Mouse (Mus musculus): ENCODE data around the gene Itfg2. TPM values are rescaled to one million over a fixed set of nuclear protein-coding genes. Genes with fewer than 3 reads are reported as not detected.
A peak's percentile ranks its signal among the peaks of the same experiment; 100 is the strongest.

Gene Itfg2
- total and polyA plus RNA-seq, 3 experiments = 16.6 to 44.8 TPM; not detected in 1

DNA sequence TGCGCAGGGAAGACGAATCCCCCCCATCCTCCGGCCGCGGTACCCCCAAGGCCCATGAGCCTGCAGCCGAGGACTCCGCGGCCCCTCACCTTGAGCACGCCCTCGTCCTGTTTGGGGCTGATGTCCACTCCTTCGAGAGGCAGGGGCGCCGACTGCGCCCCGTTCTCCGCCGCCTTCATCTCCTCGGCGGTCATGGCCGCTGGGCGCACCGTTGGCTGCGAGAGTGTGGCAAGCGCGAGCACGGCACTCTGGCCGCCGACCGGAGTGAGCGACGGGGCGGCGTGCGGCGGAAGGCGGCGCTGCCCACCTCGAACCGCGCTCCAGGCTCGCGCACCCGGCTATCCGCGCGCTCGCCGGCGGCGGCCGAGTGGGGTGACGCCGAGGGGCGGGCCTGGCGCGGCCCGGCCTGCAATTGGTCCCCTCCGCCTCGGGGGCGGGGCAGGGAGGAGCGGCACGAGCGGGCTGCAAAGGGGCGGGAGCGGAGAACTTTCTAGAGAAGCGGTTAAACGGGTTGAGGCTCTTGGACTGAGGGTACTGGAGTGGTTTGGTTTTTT, 13.7 kb upstream of the Itfg2 start, which contains the start of gene Fkbp4 (continued):
- TF ChIP-seq POLR2AphosphoS2 (IDR thresholded peaks at IDR 0.05; ENCODE audit: low read length) (peak; percentile 67; the same call in 1 of the 2 replicates), MAX (IDR thresholded peaks at IDR 0.05; ENCODE audit: low read length) (peak; percentile 67; the same call in 1 of the 2 replicates), E2F4 (IDR thresholded peaks at IDR 0.05; ENCODE audit: borderline replicate concordance, low read depth, low read length) (no peak), GABPA (IDR thresholded peaks at IDR 0.05; ENCODE audit: low read depth, low read length) (no peak), BHLHE40 (IDR thresholded peaks at IDR 0.05; ENCODE audit: borderline replicate concordance, low read depth, low read length) (peak; percentile 82), ZMIZ1 (IDR thresholded peaks at IDR 0.05; ENCODE audit: low read depth, low read length) (peak; percentile 88), ETS1 (IDR thresholded peaks at IDR 0.05; ENCODE audit: low read depth, low read length) (no peak), NELFE (IDR thresholded peaks at IDR 0.05; ENCODE audit: low read depth, low read length) (peak; percentile 92), HCFC1 (IDR thresholded peaks at IDR 0.05; ENCODE audit: low read depth, low read length) (peak; percentile 34; the same call in 1 of the 2 replicates), ZKSCAN1 (IDR thresholded peaks at IDR 0.05; ENCODE audit: low read depth, low read length) (no peak), MAFK (IDR thresholded peaks at IDR 0.05; ENCODE audit: borderline replicate concordance, low read depth, low read length) (no peak), USF1 (IDR thresholded peaks at IDR 0.05; ENCODE audit: low read depth, low read length) (peak; percentile 23; the same call in 1 of the 2 replicates), ZC3H11A (IDR thresholded peaks at IDR 0.05; ENCODE audit: low read depth, low read length) (no peak), CHD2 (IDR thresholded peaks at IDR 0.05; ENCODE audit: low read length) (no peak)

GRCm38 (mm10) chr6:128437731-128438316, 13.1 kb upstream of the Itfg2 start:
- H3K9ac ChIP-seq (ENCODE audit: control insufficient read depth, low read depth, low read length, poor library complexity, severe bottlenecking) = peak overlapping the region; percentile 87
- no peak for TF ChIP-seq SMC3 (IDR thresholded peaks at IDR 0.05; ENCODE audit: low read depth, low read length)
- no peak for TF ChIP-seq NELFE (IDR thresholded peaks at IDR 0.05; ENCODE audit: low read depth, low read length)
- TF ChIP-seq MAZ (IDR thresholded peaks at IDR 0.05; ENCODE audit: low read depth, low read length) = no peak
- peak; percentile 87 for TF ChIP-seq HCFC1 (IDR thresholded peaks at IDR 0.05; ENCODE audit: low read depth, low read length)
- no peak for TF ChIP-seq E2F4 (IDR thresholded peaks at IDR 0.05; ENCODE audit: borderline replicate concordance, low read depth, low read length)
- TF ChIP-seq TAL1 (IDR thresholded peaks at IDR 0.05; ENCODE audit: low read length) = no peak
- TF ChIP-seq ETS1 (IDR thresholded peaks at IDR 0.05; ENCODE audit: low read depth, low read length) = no peak
- TF ChIP-seq JUND (IDR thresholded peaks at IDR 0.05; ENCODE audit: low read depth, low read length) = no peak
- no peak for TF ChIP-seq ZNF384 (IDR thresholded peaks at IDR 0.05; ENCODE audit: low read depth, low read length)
- TF ChIP-seq TCF12 (IDR thresholded peaks at IDR 0.05; ENCODE audit: low read depth, low read length) = no peak
- TF ChIP-seq POLR2AphosphoS2 (IDR thresholded peaks at IDR 0.05; ENCODE audit: low read length) = no peak
- TF ChIP-seq NRF1 (IDR thresholded peaks at IDR 0.05; ENCODE audit: insufficient read depth, low read depth, low read length, poor library complexity, severe bottlenecking) = 0 out of 2 replicates have a peak, but pooled peaks have one; percentile 5
- TF ChIP-seq TBP (IDR thresholded peaks at IDR 0.05; ENCODE audit: low read depth, low read length) = no peak
- no peak for TF ChIP-seq RCOR1 (IDR thresholded peaks at IDR 0.05; ENCODE audit: low read depth, low read length)
- no peak for TF ChIP-seq ZC3H11A (IDR thresholded peaks at IDR 0.05; ENCODE audit: low read depth, low read length)
- TF ChIP-seq CHD1 (IDR thresholded peaks at IDR 0.05; ENCODE audit: low read depth, low read length) = 0 out of 2 replicates have a peak, but pooled peaks have one; percentile 59
- 0 out of 2 replicates have a peak, but pooled peaks have one; percentile 8 for TF ChIP-seq BHLHE40 (IDR thresholded peaks at IDR 0.05; ENCODE audit: borderline replicate concordance, low read depth, low read length)
- TF ChIP-seq UBTF (IDR thresholded peaks at IDR 0.05; ENCODE audit: borderline replicate concordance, insufficient read depth, low read depth, low read length) = peak; percentile 30; the same call in 1 of the 2 replicates
- no peak for TF ChIP-seq MAFK (IDR thresholded peaks at IDR 0.05; ENCODE audit: borderline replicate concordance, low read depth, low read length)
- TF ChIP-seq MXI1 (IDR thresholded peaks at IDR 0.05; ENCODE audit: low read depth, low read length) = peak; percentile 50
- peaks cover 19% of the 10 kb centered on the region for H3K79me2 ChIP-seq (ENCODE audit: control insufficient read depth, insufficient read depth, low read length, poor library complexity)
- no peaks in the 10 kb centered on the region for H3K9me3 ChIP-seq (replicated peaks; ENCODE audit: insufficient read depth, low read length)
- H3K27me3 ChIP-seq (ENCODE audit: control insufficient read depth in 1 of 2, insufficient read depth in 2 of 2, low read length in 2 of 2) = no peaks in the 10 kb centered on the region
- H3K36me3 ChIP-seq (ENCODE audit: control insufficient read depth in 1 of 2, insufficient read depth in 2 of 2, low read length in 2 of 2) = peaks cover 18 to 20% of the 10 kb centered on the region in 2 experiments
- peaks cover 12 to 19% of the 10 kb centered on the region in 2 experiments for H3K4me1 ChIP-seq (ENCODE audit: control insufficient read depth in 1 of 2, insufficient read depth in 2 of 2, low read length in 2 of 2)
- H3K4me3 ChIP-seq (ENCODE audit: control insufficient read depth in 1 of 2, insufficient read depth in 1 of 2, low read depth in 2 of 2, low read length in 2 of 2) = peak overlapping the region; percentile 92 to 99
- peak; percentile 59 for DNase-seq (ENCODE audit: low read depth, low spot score)
- peak overlapping the region; percentile 58 for H3K27ac ChIP-seq (ENCODE audit: control insufficient read depth, low read depth, low read length)

Data from MEL (cell line).